Mouse (Mus musculus): ENCODE results near the gene Rims3. TPM values are rescaled to one million over a fixed set of nuclear protein-coding genes. Genes with fewer than 3 reads are reported as not detected.

Rims3 gene
- polyA plus RNA-seq, 1 experiment from 2014 or later, result 0.43 TPM

GRCm38 (mm10) chr4:120855360-120856060 lies 894 bp downstream of the Rims3 start:
- Histone ChIP-seq H3K9me3 (ENCODE audit: control insufficient read depth, low read length) (peaks cover 5% of the 10 kb centered on the region; the same call in 1 of the 2 replicates), H3K9ac (ENCODE audit: low read length) (no peak overlapping the region), H3K4me1 (ENCODE audit: control insufficient read depth in 2 of 2, insufficient read depth in 2 of 2, low read length in 2 of 2) (peaks cover 5 to 8% of the 10 kb centered on the region in 2 experiments), H3K36me3 (ENCODE audit: control insufficient read depth, insufficient read depth, low read length) (no peaks in the 10 kb centered on the region), H3K27me3 (ENCODE audit: control insufficient read depth, insufficient read depth, low read length) (peaks cover 50% of the 10 kb centered on the region), H3K4me2 (ENCODE audit: low read length) (peak overlapping the region; percentile 92), H3K27ac (replicated peaks in 1 of 2; ENCODE audit: control insufficient read depth in 1 of 2, insufficient read depth in 1 of 2, low read depth in 2 of 2, low read length in 2 of 2) (no peak overlapping the region), H3K4me3 (ENCODE audit: control insufficient read depth in 1 of 2, insufficient read depth in 1 of 2, low read depth in 1 of 2, low read length in 2 of 2) (peak overlapping the region in 1 of 2 experiments; percentile 51; a peak in 2 of 4 replicates)
- 37% methylated on average over 7 of the region's 7 CpGs for WGBS
- no peak for ATAC-seq (ENCODE audit: insufficient number of reproducible peaks, insufficient read depth, low FRiP score, low read depth)

- no peak for ATAC-seq (ENCODE audit: insufficient number of reproducible peaks, insufficient read depth, low FRiP score, low read depth)
- peaks cover 8 to 15% of the 10 kb centered on the region in 2 experiments for H3K4me1 ChIP-seq (ENCODE audit: control insufficient read depth in 2 of 2, insufficient read depth in 2 of 2, low read length in 2 of 2)
- no peaks in the 10 kb centered on the region for H3K36me3 ChIP-seq (ENCODE audit: control insufficient read depth, insufficient read depth, low read length)
- H3K9me3 ChIP-seq (ENCODE audit: control insufficient read depth, low read length), result peaks cover 5% of the 10 kb centered on the region; the same call in 1 of the 2 replicates
- no peak overlapping the region for H3K4me2 ChIP-seq (ENCODE audit: low read length)
- H3K9ac ChIP-seq (ENCODE audit: low read length), result no peak overlapping the region
- whole genome bisulfite sequencing, result 37% methylated on average over 5 of the region's 5 CpGs
- no peak overlapping the region for H3K27ac ChIP-seq (replicated peaks in 1 of 2; ENCODE audit: control insufficient read depth in 1 of 2, insufficient read depth in 1 of 2, low read depth in 2 of 2, low read length in 2 of 2)
- peaks cover 49% of the 10 kb centered on the region for H3K27me3 ChIP-seq (ENCODE audit: control insufficient read depth, insufficient read depth, low read length)
- no peak overlapping the region for H3K4me3 ChIP-seq (ENCODE audit: control insufficient read depth in 1 of 2, insufficient read depth in 1 of 2, low read depth in 1 of 2, low read length in 2 of 2)
These were observed 1.8 kb downstream of the Rims3 start for GRCm38 (mm10) chr4:120856376-120856775.

- 15% methylated on average over 7 of the region's 7 CpGs for WGBS
- ATAC-seq (ENCODE audit: insufficient number of reproducible peaks, insufficient read depth, low FRiP score, low read depth), result no peak
These were observed 5.2 kb downstream of the Rims3 start for GRCm38 (mm10) chr4:120859865-120860264.

GRCm38 (mm10) chr4:120866211-120866610 lies 11.6 kb downstream of the Rims3 start:
- 5% methylated on average over 6 of the region's 6 CpGs for WGBS
- Histone ChIP-seq H3K27ac (replicated peaks in 1 of 2; ENCODE audit: control insufficient read depth in 1 of 2, insufficient read depth in 1 of 2, low read depth in 2 of 2, low read length in 2 of 2) (no peak overlapping the region), H3K9ac (ENCODE audit: low read length) (no peak overlapping the region), H3K4me1 (ENCODE audit: control insufficient read depth in 2 of 2, insufficient read depth in 2 of 2, low read length in 2 of 2) (peaks cover under 1 to 3% of the 10 kb centered on the region in 2 experiments; a peak in 2 of 4 replicates), H3K4me2 (ENCODE audit: low read length) (no peak overlapping the region), H3K36me3 (ENCODE audit: control insufficient read depth, insufficient read depth, low read length) (no peaks in the 10 kb centered on the region), H3K9me3 (ENCODE audit: control insufficient read depth, low read length) (no peaks in the 10 kb centered on the region), H3K4me3 (ENCODE audit: control insufficient read depth in 1 of 2, insufficient read depth in 1 of 2, low read depth in 1 of 2, low read length in 2 of 2) (no peak overlapping the region), H3K27me3 (ENCODE audit: control insufficient read depth, insufficient read depth, low read length) (no peaks in the 10 kb centered on the region; the same call in 1 of the 2 replicates)
- no peak for ATAC-seq (ENCODE audit: insufficient number of reproducible peaks, insufficient read depth, low FRiP score, low read depth)

More at GRCm38 (mm10) chr4:120859865-120860264, 5.2 kb downstream of the Rims3 start:
- H3K9ac ChIP-seq (ENCODE audit: low read length), result no peak overlapping the region
- H3K27me3 ChIP-seq (ENCODE audit: control insufficient read depth, insufficient read depth, low read length), result peaks cover 16% of the 10 kb centered on the region
- no peaks in the 10 kb centered on the region for H3K9me3 ChIP-seq (ENCODE audit: control insufficient read depth, low read length)
- H3K27ac ChIP-seq (replicated peaks in 1 of 2; ENCODE audit: control insufficient read depth in 1 of 2, insufficient read depth in 1 of 2, low read depth in 2 of 2, low read length in 2 of 2), result no peak overlapping the region
- no peaks in the 10 kb centered on the region for H3K36me3 ChIP-seq (ENCODE audit: control insufficient read depth, insufficient read depth, low read length)
- no peak overlapping the region for H3K4me3 ChIP-seq (ENCODE audit: control insufficient read depth in 1 of 2, insufficient read depth in 1 of 2, low read depth in 1 of 2, low read length in 2 of 2)
- 0 out of 2 replicates have a peak overlapping the region, but pooled peaks have one; percentile 7 for H3K4me2 ChIP-seq (ENCODE audit: low read length)
- peaks cover 8 to 16% of the 10 kb centered on the region in 2 experiments for H3K4me1 ChIP-seq (ENCODE audit: control insufficient read depth in 2 of 2, insufficient read depth in 2 of 2, low read length in 2 of 2)

- Histone ChIP-seq H3K4me3 (ENCODE audit: control insufficient read depth in 1 of 2, insufficient read depth in 1 of 2, low read depth in 1 of 2, low read length in 2 of 2) (no peak overlapping the region), H3K4me1 (ENCODE audit: control insufficient read depth in 2 of 2, insufficient read depth in 2 of 2, low read length in 2 of 2) (no peaks in the 10 kb centered on the region), H3K36me3 (ENCODE audit: control insufficient read depth, insufficient read depth, low read length) (no peaks in the 10 kb centered on the region), H3K27ac (replicated peaks in 1 of 2; ENCODE audit: control insufficient read depth in 1 of 2, insufficient read depth in 1 of 2, low read depth in 2 of 2, low read length in 2 of 2) (no peak overlapping the region), H3K9ac (ENCODE audit: low read length) (no peak overlapping the region), H3K27me3 (ENCODE audit: control insufficient read depth, insufficient read depth, low read length) (peaks cover 2% of the 10 kb centered on the region; the same call in 1 of the 2 replicates), H3K9me3 (ENCODE audit: control insufficient read depth, low read length) (no peaks in the 10 kb centered on the region), H3K4me2 (ENCODE audit: low read length) (no peak overlapping the region)
- WGBS, result 77% methylated on average over 5 of the region's 5 CpGs
- ATAC-seq (ENCODE audit: insufficient number of reproducible peaks, insufficient read depth, low FRiP score, low read depth), result no peak
These were observed 13.6 kb downstream of the Rims3 start for GRCm38 (mm10) chr4:120868246-120868645.

- Histone ChIP-seq H3K36me3 (ENCODE audit: control insufficient read depth, insufficient read depth, low read length) (no peaks in the 10 kb centered on the region), H3K27ac (replicated peaks in 1 of 2; ENCODE audit: control insufficient read depth in 1 of 2, insufficient read depth in 1 of 2, low read depth in 2 of 2, low read length in 2 of 2) (no peak overlapping the region), H3K4me2 (ENCODE audit: low read length) (no peak overlapping the region), H3K9ac (ENCODE audit: low read length) (no peak overlapping the region), H3K9me3 (ENCODE audit: control insufficient read depth, low read length) (no peaks in the 10 kb centered on the region), H3K4me1 (ENCODE audit: control insufficient read depth in 2 of 2, insufficient read depth in 2 of 2, low read length in 2 of 2) (no peaks in the 10 kb centered on the region), H3K27me3 (ENCODE audit: control insufficient read depth, insufficient read depth, low read length) (peaks cover 5% of the 10 kb centered on the region; the same call in 1 of the 2 replicates), H3K4me3 (ENCODE audit: control insufficient read depth in 1 of 2, insufficient read depth in 1 of 2, low read depth in 1 of 2, low read length in 2 of 2) (no peak overlapping the region)
- 64% methylated on average over 3 of the region's 3 CpGs for WGBS
- ATAC-seq (ENCODE audit: insufficient number of reproducible peaks, insufficient read depth, low FRiP score, low read depth), result no peak
These were observed 14.4 kb downstream of the Rims3 start for GRCm38 (mm10) chr4:120868988-120869387.

- no peak overlapping the region for H3K4me2 ChIP-seq (ENCODE audit: low read length)
- no peak overlapping the region for H3K9ac ChIP-seq (ENCODE audit: low read length)
- no peak overlapping the region for H3K27ac ChIP-seq (replicated peaks in 1 of 2; ENCODE audit: control insufficient read depth in 1 of 2, insufficient read depth in 1 of 2, low read depth in 2 of 2, low read length in 2 of 2)
- no peaks in the 10 kb centered on the region for H3K36me3 ChIP-seq (ENCODE audit: control insufficient read depth, insufficient read depth, low read length)
- no peak overlapping the region for H3K4me3 ChIP-seq (ENCODE audit: control insufficient read depth in 1 of 2, insufficient read depth in 1 of 2, low read depth in 1 of 2, low read length in 2 of 2)
- H3K27me3 ChIP-seq (ENCODE audit: control insufficient read depth, insufficient read depth, low read length), result peaks cover 5% of the 10 kb centered on the region; the same call in 1 of the 2 replicates
- WGBS, result 69% methylated on average over 7 of the region's 7 CpGs
- H3K4me1 ChIP-seq (ENCODE audit: control insufficient read depth in 2 of 2, insufficient read depth in 2 of 2, low read length in 2 of 2), result no peaks in the 10 kb centered on the region
- H3K9me3 ChIP-seq (ENCODE audit: control insufficient read depth, low read length), result no peaks in the 10 kb centered on the region
- ATAC-seq (ENCODE audit: insufficient number of reproducible peaks, insufficient read depth, low FRiP score, low read depth), result no peak
These were observed 15.7 kb downstream of the Rims3 start for GRCm38 (mm10) chr4:120870262-120870748.
